Mouse (Mus musculus) induced T-regulatory cell, adult 2 months (primary cell): ENCODE measurements around the gene Gm37419.

ENCODE experiments used
- DNase-seq: peaks from one replicate; pipeline ENCODE4 v3.0.0-alpha.2; 2012; ENCODE audit warnings: low read depth

Gene Gm37419

DNA sequence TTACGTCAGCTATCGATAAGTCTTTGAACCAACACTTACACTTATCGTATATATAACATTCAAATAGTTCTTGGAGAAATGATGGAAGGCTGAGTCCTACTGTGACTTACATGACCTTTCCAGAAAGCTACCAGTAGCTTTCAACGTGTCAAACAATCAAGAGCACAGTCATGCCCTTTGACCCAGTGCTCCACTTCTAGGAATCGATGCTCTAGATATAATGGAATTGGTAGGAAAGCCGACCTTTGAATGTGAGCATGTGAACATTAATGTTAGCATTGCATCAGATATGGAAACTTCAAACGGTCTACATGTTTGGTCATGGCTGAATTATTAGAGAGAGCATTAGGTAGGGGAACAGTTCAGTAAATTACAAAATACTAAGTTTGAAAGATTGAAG, 8.1 kb downstream of the Gm37419 start:
- DNase-seq, result peak; percentile 6

DNA sequence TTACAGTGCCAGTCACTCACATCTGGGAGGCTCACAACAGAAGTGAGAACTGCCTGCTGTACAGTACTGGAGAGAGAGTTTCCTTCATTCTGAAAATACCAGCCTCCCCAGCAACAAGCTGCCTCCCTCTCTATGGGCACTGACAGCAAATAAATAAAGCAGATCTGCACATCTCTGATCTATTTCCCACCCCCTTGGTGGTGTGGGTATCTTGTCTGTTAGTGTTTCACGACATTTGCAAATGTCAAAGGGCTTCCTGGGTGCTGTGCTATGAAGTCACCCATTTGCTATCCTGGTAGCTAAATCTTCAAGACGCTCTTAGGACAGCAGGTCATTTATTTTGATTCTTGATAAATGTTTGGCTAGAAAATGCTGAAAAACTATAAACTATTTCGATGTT, 8.9 kb downstream of the Gm37419 start:
- peak; percentile 61 for DNase-seq

- peak; percentile 55 for DNase-seq
These were observed 9.6 kb downstream of the Gm37419 start for GRCm38 (mm10) chr16:23997912-23998311.

- DNase-seq, result no peak
These were observed 17.6 kb downstream of the Gm37419 start for GRCm38 (mm10) chr16:24005928-24006327.

DNA sequence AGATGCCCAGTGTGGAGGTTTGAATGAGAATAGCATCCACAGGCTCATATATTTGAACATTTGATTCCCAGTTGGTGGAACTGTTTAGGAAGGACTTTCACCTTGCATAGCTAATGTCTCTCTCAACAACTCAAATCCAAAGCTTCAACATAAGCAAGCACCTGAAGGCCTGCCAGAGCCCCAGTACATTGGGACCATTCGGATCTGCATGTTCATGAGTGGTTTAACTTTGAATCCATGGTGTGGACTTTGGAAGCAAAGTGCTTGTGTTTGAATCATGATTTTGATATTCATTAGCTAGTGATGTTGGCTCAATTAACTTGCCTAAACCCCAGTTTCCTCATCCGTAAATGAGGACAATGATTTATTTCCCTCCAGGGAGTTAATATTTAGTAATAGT, 21.6 kb downstream of the Gm37419 start:
- no peak for DNase-seq

DNA sequence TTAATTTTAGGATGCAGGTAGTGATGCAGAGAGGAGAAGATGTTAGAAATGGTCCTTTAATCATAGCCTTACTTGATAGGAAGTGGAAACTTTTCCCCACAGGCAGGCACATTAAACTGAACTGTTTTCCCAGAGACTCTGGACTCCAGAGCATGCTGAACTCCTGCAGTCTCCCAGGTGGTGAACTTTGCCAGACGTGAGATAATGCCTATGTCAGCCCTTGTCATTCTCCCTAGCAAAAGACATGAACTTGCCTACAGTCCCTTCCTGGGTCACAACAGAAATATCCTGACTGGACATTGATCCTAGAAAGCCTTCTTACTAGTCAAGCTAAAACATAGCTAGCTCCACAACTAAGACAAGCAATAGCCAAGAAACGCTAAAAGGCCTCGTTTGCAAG, 23.0 kb downstream of the Gm37419 start:
- DNase-seq, result no peak

- DNase-seq, result no peak
These were observed 23.8 kb downstream of the Gm37419 start for GRCm38 (mm10) chr16:24012066-24012465.

GRCm38 (mm10) chr16:24014378-24014777, 26.1 kb downstream of the Gm37419 start:
- DNase-seq, result no peak

DNA sequence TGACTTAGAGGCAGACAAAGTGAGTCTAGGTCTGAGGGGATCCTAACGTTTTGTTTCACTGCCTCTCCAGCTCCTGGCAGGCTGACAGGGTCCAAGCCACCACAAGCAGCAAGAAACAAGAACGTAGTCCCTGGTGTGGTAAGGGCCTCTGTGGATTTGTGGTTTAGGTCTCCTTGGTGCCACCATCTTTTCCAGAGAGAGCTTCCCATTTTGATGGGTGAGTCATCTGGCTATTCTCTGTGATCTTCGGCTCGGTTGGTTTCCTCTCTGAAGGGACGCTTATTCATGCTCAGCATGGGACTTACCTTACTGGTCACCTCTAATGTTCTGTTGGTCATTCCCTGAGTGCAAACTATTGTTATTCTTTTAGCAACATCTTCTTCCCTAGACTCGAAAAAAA, 28.0 kb downstream of the Gm37419 start:
- no peak for DNase-seq

- peak; percentile 7 for DNase-seq
These were observed 28.5 kb downstream of the Gm37419 start for GRCm38 (mm10) chr16:24016742-24017141.

GRCm38 (mm10) chr16:24021722-24022121, 33.4 kb downstream of the Gm37419 start:
- no peak for DNase-seq

DNA sequence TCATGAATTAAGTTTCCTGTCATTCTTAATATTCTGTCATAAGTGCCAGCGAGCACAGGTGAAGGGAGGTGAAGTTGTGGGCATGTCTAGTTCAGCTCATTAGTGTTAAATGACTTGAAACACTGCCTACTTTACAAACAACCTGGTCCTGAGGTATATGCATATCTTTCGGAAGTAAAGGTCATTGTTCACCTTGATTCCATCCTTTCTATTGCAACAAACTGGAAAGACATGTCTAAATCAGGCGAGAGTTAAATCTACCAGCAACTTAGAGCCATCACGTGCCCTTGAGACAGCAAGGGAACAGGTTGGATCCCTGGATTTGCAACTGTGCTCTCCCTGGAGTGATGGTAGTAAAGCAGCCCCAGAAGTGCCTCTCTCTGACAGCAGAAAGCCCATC, 34.3 kb downstream of the Gm37419 start:
- DNase-seq, result no peak

- no peak for DNase-seq
These were observed 37.2 kb downstream of the Gm37419 start for GRCm38 (mm10) chr16:24025442-24025841.

DNA sequence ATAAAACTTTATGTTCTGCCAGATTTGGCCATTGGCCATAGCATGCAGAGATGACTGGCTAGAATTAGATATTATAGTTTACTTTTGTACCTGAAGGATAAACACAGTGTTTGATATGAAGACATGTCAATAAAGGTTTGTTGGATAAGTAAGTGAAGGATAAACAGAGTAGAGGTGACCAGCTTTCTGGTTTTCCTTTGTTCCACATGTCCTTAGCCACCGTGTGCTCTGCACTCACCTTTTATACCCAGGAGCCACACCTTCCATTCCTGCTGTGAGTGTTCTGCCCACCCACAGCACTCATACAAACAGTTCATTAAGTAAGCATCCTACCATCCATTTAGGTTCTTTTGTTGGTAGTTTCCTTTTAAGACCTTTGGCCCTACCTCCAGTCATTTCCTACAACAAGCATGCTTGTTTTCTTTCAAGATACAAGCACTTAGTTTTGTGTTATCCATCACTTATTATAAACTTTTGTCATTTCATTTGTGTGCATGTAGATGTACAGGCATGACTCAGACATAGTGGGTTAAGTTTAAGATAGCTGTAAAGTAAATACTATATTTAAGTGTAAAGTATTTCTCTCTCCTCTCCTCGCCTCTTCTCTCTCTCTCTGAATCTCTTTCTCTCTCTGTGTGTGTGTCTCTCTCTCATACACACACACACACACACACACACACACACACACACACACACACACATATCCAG, 41.8 kb downstream of the Gm37419 start:
- no peak for DNase-seq

DNA sequence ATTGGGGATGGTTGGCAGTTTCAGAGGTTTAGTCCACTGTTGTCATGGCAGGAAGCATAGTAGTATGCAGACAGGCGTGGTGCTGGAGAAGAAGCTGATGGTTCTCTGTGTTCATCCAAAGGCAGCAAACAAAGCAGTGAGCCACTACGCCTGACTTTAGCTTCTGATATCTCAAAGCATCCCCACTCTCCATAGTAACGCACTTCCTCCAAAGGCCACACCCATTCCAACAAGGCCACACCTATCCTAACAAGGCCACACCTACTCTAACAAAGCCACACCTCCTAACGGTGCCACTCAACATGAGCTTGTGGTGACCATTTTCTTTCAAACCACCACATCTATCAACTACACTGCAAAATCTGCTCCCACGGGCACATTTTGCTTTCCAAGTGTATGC, 45.0 kb downstream of the Gm37419 start:
- peak; percentile 4 for DNase-seq

GRCm38 (mm10) chr16:24034450-24034849, 46.2 kb downstream of the Gm37419 start:
- no peak for DNase-seq

GRCm38 (mm10) chr16:24035767-24036166, 47.5 kb downstream of the Gm37419 start:
- DNase-seq, result no peak

- no peak for DNase-seq
These were observed 48.1 kb downstream of the Gm37419 start for GRCm38 (mm10) chr16:24036398-24036797.
